Mouse (Mus musculus) frontal cortex, postnatal 36 days (tissue): ENCODE measurements at regions not wholly inside any gene's neighbourhood (a gene's known extent, or its start where the extent isn't known, plus 50 kb on each side); places are given as distances from the start of the nearest gene placed in this dataset.

Experiments used
- DNase-seq, 2 experiments: peaks; one replicate each; pipeline ENCODE4 v3.0.0; 2022; ENCODE audit warnings: low spot score in 2 of 2

DNA sequence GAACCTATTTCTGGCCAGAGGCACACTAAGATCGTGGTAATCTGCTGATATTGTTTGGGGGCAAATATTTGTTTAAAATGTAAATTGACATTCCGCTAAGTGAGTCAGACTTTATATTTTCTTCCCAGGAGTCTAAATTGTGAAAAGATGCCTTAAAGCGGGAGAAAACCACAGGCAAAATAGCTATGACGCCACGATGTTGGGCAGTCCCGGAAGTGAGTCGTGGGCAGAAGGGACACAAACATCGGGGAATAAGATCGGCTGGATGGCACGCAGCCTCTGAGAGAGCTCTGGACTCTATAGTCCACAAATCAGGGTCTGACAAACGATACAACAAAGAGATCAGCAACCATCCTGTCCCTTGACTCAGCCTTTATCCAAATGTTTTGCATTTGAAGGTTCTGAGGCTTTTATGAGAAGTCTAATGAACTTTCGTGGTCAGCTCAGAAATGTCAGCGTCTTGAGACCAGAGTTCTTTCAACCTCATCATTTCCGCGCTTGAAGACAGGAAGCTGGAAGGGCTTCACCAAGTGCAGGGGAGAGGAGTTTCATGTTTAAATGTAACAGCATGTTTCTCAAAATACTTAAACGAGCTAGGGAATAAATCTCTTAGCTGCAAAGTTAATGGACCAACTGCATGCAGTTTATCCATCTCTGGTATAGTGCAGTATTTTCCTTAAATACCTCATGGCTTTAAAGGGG is 472.2 kb upstream of the Intu start:
- no peak for DNase-seq

DNA sequence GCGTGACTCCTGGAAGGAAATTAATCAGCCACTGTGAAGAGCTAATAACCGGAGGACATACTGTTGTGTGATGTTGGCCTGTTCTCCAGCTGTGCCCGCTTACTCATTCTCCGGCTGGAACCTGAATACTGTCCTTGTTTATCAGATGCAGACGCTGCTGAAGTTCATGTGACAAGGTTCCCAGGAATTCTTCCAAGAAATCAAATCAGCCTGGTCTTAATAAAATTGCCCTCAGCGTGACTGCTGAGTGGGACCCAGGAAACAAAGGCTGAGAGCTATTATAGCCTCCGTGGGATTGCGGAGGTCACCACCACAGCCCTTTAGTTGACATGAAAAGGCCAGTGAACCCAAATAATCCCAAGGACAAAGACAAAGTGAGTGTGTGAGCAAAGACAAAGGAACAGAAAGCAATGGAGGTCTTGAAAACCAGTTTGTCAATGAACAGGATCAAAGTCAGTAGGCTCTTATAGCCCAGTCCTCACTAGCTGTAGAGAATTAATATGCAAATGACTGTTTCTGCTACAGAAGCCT is 460.9 kb upstream of the Intu start:
- no peak for DNase-seq

DNA sequence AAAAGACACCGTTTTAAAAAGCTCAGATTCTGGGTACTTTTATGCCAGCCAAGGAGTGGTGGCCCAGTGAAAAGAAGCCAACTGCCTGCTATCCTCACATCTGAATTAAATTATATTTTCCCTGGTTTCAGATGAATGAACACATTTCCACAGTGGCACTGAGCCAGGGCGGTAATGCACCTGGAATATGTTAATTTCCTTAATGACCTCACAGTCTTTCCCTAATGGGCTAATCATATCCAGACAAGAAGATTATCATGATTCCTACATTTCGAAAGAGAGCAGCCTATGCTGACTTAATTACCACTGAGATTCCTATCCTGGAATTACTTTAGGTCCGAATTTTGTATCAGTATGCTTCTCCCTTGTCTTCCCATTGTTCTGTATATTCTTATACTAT is 454.3 kb upstream of the Intu start:
- no peak for DNase-seq

DNA sequence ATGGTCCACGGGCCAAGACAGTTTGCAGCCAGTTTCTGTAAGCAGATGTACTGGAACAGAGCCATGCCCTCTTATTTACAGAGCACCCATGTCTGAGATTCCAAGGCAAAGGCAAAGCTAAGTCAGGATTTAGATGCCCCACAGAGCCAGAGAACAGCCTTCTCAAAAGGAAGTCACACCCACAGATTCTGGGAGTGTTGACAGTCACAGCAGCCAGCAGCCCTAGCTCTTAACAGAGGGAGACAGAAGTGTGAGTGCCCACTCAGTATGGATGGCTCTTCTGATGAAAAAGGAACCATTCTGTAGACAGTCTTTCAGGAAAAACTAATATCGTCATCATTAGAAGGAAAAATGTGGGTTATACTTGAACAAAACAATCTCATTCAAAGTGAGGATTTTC is 446.0 kb upstream of the Intu start:
- DNase-seq = peak; percentile 24 to 51

DNA sequence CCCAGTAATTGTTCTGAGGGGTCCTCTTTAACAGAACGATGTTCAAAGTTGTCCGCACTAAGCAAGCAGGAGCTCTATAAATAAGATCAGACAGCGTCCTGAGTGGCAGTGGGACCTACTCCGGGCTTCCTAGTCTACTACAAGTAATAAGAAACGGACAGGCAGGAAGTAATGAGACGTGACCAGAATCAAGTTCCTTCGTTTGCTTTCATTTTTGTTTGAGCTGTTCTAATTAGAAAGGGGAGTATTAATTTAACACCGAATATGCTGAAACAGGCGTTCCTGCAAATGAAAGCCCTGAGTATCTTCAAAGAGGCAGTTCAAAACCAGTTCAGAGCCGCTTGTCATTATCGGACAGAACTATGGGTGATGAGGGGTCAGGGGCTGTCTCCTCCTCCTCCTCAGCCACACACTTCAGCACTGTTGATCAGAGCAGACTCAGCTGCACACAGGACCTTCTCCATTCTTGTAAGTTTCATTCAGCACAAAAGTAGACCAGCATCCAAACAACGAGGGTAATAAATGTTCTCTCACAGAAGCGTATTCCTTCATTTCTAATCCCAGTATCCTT is 439.2 kb upstream of the Intu start:
- no peak for DNase-seq

DNA sequence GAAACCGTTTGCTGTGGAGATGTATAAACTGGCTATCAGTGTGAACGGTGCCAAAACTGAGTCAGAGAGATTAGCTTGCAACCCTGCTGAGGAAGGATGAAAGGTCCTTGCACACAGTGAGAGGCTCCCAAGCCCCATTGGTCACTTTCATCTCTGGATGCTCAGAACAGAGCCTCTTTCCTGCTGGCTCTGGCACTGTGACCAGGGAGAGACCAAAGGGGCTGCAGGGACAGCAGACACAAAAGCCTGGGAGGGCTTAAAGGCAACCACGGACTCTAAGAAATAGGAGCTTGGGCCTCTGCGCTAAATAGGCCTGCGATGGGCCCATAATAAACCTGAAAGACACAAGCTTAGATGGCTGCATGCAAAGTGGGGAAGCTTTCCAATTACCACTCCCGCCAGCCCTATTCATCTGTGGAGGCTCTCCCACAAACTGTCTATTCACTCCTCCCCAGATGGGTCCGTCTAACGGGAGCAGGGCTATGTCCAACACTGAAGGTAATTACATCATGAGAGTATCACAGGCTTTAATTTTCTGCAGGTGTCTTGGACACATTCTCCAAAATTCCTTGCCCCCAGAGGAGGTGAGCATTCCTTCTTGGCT is 438.2 kb upstream of the Intu start:
- no peak for DNase-seq

DNA sequence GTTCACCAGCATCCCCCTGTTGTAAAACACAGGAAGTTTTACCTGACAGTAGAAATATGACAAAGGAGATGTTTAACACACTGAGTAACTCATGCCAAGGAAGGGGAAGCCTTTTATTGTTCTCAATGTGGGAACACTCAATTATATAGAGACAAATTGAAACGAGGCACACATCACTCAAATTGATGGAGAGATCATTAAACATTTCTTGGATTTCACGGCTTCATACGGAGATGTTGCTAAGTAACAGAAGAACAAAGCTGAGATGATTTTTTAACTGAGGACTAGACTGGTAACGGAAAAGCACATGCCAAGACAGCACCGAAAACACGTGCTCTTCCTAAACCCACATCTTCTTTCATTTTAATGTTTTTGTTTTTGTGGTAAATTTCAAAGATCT is 437.0 kb upstream of the Intu start:
- no peak for DNase-seq

DNA sequence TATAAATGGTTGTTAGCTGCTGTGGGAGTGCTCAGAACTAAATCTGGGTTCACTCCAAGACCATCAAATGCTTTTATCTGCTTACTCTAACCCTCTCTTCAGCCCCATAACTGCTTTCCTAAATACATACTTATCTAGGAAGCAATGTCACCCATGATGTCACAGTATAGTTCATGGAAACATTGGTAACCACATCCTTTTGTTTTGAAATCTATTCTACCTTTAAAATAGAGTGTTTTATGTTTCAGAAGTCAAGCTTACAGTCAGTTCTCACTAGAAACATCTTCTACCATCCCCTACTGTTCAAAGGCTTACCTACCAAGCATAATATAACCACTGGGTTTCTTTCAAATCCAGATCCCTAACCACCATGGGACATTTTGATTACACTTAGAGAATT is 436.4 kb upstream of the Intu start:
- no peak for DNase-seq

DNA sequence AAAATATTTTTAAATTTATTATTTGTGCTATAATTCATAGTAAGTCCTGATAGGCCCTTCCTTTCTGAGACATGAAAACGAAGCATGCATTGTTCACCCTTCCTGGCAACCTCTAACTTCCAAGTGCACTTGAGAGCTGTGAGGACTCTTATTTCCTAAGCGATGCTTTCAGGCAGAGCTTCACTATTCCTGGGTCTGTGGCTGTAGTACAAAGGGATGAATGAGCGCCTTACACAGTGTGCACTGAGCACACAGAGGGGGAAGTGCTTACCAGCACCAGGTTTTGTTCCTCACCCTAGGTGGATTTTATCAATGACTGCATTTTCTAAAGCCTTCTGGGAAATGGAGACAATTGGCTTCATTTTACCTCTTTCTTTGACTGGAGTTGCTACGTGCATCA is 428.4 kb upstream of the Intu start:
- DNase-seq = no peak

DNA sequence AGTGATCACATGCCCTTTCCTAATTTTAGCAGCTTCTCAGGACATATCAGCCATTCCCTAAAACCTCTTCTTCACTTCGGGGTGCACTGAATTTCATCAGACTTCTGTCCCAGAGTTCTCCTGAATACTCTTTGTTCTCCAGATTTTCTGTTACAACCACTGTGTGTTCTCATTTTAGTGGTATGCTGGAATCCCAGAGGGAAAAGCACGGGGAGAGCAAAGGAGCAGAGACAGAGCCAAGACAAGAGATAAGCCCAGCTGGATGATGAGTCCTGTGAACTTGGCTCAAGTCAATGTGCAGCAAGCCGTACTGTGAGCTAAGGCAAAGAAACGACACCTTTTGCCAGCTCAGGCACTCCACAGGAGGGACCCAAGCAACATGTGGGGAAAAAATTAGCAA is 416.3 kb upstream of the Intu start:
- DNase-seq = no peak

DNA sequence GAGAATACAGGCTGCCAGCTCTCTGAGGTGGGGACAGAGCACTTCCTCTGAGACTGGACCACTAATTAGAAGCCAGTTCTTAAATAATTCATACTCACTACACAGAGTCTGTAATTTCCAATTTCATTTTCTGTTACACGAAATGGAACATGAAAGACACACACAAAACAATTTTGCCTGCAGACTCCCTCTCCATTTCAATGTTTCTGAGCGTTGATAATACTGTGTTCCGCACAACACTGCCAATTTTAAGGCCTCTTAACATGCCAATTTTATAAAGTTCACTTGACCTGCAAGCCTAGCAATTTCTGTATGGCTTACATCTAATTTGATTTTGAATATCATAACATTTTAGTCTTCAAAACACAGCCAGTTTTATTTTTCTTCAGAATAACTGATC is 412.5 kb upstream of the Intu start:
- no peak for DNase-seq

DNA sequence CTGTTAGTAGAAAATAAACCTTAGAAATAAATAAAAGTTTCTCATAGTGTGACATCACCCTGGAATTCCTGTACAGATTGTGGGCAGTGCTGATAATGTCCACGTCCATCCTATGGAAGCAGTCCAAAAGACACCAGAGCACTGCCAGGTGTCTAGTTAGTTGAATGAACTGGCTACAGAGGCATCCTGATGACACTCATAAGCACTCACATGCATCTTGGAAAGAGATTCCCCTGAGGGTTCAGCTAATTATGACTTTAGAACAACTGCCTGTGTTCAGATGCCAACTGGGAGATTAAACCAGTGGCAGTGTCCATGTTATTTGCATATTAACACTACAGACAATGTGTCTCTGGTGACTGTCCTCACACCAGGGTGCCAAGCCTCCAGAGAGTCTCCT is 411.6 kb upstream of the Intu start:
- no peak for DNase-seq

DNA sequence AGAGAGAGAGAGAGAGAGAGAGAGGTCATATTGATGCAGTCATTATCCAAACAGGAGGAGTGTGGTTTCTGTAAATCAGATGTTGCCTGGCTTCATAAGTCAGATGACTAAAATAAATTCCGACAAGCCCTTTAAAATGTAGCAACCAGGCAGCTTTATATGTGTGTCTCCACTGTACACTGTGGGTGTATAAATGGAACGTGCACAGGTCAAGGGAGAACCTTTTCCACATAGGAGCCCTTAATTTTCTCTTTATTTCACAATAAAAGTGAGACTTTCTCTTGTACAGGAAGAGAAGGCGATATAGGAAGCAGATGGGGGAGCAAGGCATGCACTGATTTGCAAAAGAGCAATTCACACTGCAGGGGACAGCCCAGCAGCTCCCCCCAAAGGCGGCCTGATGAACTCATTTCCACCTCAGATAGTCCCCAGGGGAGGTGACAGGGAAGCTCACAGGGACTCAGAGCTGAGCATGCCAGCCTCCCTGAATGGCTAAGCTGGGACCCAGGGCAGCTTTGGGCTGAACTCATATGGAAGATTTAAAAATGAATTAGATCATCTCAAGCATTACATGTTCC is 410.7 kb upstream of the Intu start:
- DNase-seq = peak; percentile 55 to 67

DNA sequence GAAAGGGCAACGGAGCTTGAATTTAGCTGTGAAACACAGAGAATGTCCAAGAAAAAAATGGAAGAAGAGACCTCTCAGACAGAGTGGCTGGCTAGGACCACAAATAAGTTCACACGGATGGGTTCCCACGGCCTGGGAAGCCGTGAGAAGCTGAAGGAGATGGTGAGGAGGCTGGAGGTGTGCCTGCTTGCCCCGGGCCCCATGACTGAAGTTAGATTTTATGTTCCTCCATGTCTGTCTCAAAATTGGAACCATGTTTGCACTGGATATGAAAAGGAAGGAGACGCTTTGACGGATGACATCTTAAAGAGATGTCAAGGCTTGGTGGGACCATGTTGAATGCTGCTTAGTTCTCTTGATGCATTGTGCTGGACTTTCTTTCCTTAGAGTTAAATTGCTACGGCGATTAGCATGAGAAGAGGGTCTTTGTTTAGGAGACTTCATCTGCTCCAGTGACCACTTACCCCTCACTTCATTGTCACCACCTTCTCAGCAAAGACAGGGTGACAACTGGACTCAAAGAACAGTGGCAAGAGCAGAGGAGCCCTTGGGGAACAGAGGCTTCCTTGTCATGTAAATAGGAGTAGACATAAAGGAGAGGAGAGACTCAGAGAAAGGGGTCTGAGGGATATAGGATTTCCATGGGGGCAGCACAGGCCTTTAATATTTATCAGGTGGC is 407.4 kb upstream of the Intu start:
- no peak for DNase-seq

DNA sequence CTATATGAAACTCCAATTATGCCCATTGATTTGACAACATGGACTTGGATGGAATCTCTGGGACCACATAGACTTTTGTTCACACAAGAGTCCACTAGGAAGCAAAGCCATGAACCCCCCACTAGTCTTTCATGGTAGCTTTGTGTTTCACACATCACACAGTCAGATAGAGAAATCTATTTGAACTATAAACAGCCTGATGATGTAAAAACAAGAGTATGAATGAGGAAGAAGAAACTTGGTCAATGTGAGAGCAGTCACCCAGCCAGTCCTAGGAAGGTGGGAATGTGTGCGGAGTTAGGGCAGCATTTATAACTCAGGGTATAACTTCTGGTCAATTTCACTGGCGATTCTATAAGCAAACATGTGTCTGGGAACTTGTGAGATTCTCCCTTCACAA is 404.2 kb upstream of the Intu start:
- DNase-seq = no peak

DNA sequence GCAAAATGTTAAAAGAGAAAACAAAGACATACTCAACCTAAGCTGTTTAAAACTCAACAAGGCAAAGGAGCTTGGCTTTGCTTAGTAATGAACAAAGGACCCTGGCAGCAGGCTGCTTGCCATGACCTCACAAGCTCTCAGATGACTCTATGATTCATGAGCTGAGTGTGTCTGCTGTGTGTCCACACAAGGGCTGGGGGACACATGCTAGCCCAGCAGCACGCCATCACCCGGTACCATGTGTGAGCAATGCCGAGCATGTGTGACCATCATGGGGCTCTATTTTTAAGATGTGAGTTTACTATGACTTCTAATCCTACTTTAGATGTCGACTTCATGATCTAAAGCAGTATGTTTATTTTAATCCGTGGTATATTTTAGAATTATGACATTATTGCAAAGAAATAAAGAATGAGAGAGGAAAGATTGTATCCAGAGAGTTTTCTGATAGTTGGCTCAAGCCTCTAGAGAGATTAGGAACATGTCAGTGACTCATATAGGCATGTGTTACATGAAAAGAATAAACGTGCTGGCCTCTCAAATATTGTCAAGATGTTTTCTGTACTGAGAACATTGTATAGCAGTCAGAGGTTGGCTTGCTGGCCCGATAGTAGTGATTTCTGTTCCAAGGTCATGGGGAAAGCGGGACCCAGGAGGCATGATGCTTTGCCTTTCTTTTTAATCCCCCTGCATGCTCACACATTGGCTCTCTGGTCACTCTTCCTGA is 400.1 kb upstream of the Intu start:
- DNase-seq = no peak

DNA sequence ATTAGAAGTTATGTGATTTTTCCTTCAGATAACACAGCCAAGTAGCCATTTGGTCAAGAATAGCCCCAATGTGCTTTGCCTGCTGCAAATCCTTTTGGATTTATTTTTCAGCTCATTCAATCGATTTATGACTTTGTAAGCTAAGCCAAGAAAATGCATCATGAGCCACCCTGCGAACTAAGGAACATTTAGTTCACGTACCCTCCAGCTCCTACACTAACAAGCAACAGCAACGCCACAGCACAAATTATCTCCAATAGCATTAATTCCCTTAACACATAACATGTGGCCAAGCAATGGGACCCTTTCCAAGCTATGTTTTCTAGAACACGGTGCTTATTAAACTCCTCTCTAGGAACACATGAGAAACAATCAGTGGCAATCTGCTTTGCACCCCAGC is 392.4 kb upstream of the Intu start:
- no peak for DNase-seq

DNA sequence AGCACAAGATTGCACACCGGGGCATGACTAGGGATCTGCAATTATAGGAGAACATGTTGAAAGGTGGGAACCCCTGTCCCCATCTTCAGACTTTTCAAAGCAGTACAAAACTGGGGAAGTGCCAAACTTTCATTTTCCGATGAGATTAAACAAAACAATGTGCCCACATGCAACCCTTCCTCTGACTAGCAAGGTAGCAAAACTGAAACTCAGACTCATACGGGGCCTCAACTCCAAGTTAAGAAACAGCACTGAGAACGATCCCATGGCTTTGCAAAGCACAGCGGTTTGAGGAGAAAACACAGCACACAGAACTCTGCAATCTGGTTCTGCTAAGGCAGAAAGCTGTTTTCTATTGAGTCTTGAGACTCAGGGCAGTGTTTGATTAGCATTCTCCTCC is 388.9 kb upstream of the Intu start:
- DNase-seq = no peak

DNA sequence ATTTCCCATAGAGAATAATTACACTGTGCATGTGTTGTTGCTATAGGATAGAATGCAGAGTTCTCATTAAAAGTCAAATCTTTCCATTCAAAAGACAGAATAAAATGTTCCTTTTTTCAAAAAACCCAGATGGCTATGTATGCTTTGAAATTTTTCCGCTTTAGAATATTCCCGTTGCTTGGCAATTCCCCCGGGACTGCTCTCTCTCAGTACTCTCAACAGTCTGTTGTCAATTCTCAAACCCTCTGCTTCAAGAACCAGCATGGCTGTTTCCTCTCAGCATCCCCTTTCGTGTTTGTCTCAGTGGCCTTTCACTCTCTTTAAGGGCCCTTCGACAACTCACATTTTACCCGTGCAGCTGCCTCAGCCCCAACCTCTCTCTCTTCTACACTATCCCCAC is 372.5 kb upstream of the Intu start:
- peak; percentile 11 to 20 for DNase-seq

DNA sequence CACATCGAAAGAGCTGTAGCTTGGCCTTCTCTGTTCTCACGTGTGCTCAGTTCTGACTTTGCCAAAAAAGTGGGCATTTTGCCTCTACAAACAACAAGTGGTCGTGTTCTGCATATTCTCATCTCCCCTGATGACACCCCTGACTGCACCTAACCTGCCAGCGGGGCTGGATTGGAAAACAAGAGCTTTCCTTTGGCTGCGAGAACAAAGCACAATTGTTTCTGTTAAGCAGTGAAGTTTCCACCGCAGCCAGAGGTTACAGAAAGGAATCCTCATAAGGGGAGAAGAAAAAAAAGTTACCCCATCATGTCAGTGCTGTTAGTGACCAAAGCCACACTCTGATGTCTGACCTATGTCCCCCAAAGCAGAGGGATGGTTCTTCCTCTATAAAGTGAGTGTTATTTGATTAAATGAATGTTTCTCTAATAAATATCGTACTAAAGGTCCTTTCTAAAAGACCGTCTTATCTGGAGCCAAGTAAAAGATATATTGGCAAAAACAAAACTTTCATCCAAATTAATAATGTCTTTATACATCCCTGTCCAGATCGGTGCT is 371.4 kb upstream of the Intu start:
- no peak for DNase-seq

DNA sequence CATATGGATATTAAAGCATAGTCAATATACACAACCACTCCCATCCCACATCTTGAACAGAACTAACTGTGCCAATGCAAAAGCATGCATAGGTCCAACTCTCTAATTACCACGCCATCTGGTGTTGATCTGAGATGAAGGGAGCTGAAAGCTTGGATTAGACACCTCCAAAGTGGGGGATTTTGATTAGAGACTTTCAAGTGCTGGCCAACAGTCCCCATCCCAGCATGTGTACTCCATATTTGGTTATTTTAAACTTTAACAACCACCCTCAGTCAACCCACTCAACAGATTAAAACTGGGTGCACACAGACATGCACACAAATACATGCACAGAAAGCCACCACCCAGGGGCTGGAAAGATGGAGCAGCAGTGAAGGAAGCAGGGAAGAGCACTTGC is 366.9 kb upstream of the Intu start:
- DNase-seq = peak; percentile 9 to 26
